Mouse (Mus musculus) erythroblast, embryonic 14.5 days (primary cell): ENCODE results near the gene Sgip1.

Experiments
- GATA1 ChIP-seq: IDR thresholded peaks from 2 replicates; pipeline ENCODE4 v1.6.1; 2012; ENCODE audit warnings: low read length, inconsistent platforms, mixed read lengths
- TAL1 ChIP-seq: IDR thresholded peaks from 3 replicates; pipeline ENCODE4 v1.6.1; 2012; ENCODE audit warnings: low read length, inconsistent platforms, mixed read lengths

DNA sequence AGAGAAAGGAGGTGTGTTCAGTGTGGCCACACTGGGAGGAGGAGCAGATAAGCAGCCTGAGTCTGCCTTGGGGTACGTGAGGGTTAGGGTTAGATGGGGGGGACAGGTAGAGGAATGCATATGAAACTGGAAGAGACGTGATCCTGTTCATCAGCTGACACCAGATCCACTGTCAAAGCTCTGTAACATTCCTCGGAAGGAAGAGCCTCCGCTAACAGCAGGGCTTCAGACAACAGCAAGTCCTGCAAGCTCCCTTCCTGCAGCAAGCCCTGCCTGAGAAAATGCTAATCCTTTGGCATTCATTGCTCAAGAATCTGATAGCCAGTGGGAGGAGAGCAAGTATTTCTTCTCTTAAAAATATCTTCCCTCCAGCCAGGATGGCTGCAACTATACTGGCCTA lies 272.4 kb downstream of the Sgip1 start:
- TF ChIP-seq TAL1 (no peak), GATA1 (no peak)
